Mouse (Mus musculus): ENCODE results near the gene Rhag.

The Rhag gene

GRCm38 (mm10) chr17:40874701-40875100 is 63.8 kb downstream of the Rhag start:
- DNase-seq (ENCODE audit: low spot score in 2 of 2): no peak

GRCm38 (mm10) chr17:40875568-40875967 is 64.6 kb downstream of the Rhag start:
- no peak for DNase-seq (ENCODE audit: low spot score in 2 of 2)

- no peak for DNase-seq (ENCODE audit: low spot score in 2 of 2)
Observed at GRCm38 (mm10) chr17:40877741-40878140, 66.8 kb downstream of the Rhag start.

DNA sequence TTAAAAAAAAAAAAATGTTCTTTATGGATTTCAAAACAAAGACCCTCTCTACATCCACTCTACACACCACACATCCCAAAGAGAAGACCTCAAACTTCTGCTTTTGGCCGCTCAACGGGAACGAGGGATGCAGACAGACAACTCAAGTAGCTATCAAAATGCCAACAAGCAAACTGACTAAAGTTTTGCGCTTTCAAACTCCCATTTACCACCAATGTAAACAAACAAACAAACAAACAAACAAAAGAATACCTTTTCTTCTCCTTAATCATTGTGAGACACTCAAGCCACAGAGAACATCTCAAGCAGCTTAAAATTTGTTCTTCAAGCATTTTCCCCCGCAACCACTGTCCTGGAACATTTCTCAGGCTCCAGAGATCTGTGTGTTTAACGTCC is 68.6 kb downstream of the Rhag start:
- no peak for DNase-seq (ENCODE audit: low spot score in 2 of 2)

- DNase-seq (ENCODE audit: low spot score in 2 of 2): no peak
Observed at GRCm38 (mm10) chr17:40879924-40880691, 69.2 kb downstream of the Rhag start, which contains the start of gene 9130008F23Rik. 9130008F23Rik (minus strand) TSS chr17:40880559.

GRCm38 (mm10) chr17:40882172-40882571 is 71.2 kb downstream of the Rhag start:
- no peak for DNase-seq (ENCODE audit: low spot score in 2 of 2)

- DNase-seq (ENCODE audit: low spot score in 2 of 2): no peak
Observed at GRCm38 (mm10) chr17:40885155-40885554, 74.2 kb downstream of the Rhag start.

- DNase-seq (ENCODE audit: low spot score in 2 of 2): no peak
Observed at GRCm38 (mm10) chr17:40887849-40888536, 77.1 kb downstream of the Rhag start.
